Mouse (Mus musculus) brown adipose tissue, adult 24 weeks (tissue): ENCODE results near the gene Treml2. TPM values are rescaled to one million over a fixed set of nuclear protein-coding genes. Genes with fewer than 3 reads are reported as not detected.
"Not testable (repeated sequence)": the region's sequence is repeated elsewhere in the genome, so short reads cannot be mapped to it uniquely, and the experiment has no call there.

Experiments used
- H3K27ac ChIP-seq: fragments of 200-500 bp; replicated peaks from 2 replicates; pipeline ENCODE4 v1.5.1; 2012; ENCODE audit warnings: low read depth, mild to moderate bottlenecking, low read length
- H3K4me1 ChIP-seq: fragments of 200-500 bp; 2 replicates; pipeline ENCODE4 v1.6.1; 2012; ENCODE audit warnings: low read length, mixed read lengths; ENCODE audit not compliant: control insufficient read depth, insufficient read depth, insufficient read length
- H3K4me3 ChIP-seq: fragments of 200-500 bp; 2 replicates; pipeline ENCODE4 v1.5.1; 2012; ENCODE audit warnings: low read depth, mild to moderate bottlenecking, low read length, moderate library complexity; ENCODE audit not compliant: insufficient read depth
- polyA plus RNA-seq: library from polyadenylated mRNA; stranded (reverse); fragments of >200 nt; gene quantifications from 2 replicates; pipeline ENCODE4 v1.2.4, GENCODE M21; 2012; ENCODE audit not compliant: missing spikeins, insufficient read depth, insufficient read length

The Treml2 gene
- polyA plus RNA-seq, 1 experiment = not detected

GRCm38 (mm10) chr17:48352976-48353375 is 53.7 kb downstream of the Treml2 start:
- not testable (repeated sequence) for H3K4me1 ChIP-seq, H3K27ac ChIP-seq, H3K4me3 ChIP-seq

DNA sequence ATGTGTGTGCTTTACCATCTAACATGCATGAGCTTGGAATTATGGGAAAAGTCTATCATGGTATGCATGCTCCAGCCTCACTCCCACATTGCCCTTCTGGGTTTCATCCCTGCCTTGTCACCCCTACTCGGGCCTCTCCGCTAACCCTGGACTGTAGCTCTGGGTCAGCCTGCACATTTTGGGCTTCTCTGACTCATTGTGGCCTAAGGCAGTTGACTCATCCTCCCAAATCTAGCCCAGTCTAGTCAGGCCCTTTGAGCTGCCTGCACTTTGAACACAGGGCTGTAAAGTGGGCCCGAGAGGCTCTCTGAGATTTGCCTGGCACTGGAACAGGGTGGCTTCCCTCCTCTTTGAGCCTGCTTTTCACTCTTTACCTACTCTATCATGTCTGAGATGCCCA is 56.5 kb downstream of the Treml2 start:
- Histone ChIP-seq H3K4me3 (no peak overlapping the region), H3K27ac (no peak overlapping the region)

GRCm38 (mm10) chr17:48357892-48358291 is 58.6 kb downstream of the Treml2 start:
- H3K4me3 ChIP-seq = no peak overlapping the region

More for the DNA sequence above, 56.5 kb downstream of the Treml2 start:
- H3K4me1 ChIP-seq = no peaks in the 10 kb centered on the region

GRCm38 (mm10) chr17:48359616-48360015 is 60.3 kb downstream of the Treml2 start, which contains the start of gene Treml1:
TSS of gene Treml1 (plus strand) at chr17:48359916.
- Histone ChIP-seq H3K4me1 (no peaks in the 10 kb centered on the region), H3K27ac (no peak within 1 kb of the TSS), H3K4me3 (no peak within 1 kb of the TSS)

More at GRCm38 (mm10) chr17:48357892-48358291, 58.6 kb downstream of the Treml2 start:
- Histone ChIP-seq H3K27ac (no peak overlapping the region), H3K4me1 (no peaks in the 10 kb centered on the region)

DNA sequence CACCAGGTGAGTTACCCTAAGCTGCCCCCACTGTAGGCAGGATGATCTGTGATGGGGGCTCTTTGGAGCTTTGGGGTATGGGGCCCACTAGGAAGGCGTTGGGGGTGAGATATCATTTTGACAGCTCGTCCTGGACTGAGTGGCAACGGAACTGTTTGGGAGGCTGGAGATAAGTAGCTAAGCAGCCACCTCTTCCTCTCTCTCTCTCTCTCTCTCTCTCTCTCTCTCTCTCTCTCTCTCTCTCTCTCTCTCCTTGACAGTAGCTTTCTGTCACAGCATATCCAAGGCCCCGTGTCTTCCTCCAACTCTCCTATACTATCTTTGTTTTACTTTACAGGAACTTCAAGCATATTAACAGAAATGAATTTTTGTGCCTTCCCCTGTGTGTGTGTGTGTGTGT is 61.2 kb downstream of the Treml2 start:
- Histone ChIP-seq H3K27ac (no peak overlapping the region), H3K4me3 (no peak overlapping the region), H3K4me1 (no peaks in the 10 kb centered on the region)

Other genes with a start within 250 kb of the Treml2 start
- not detected in 2 replicates for gene 1700067P10Rik, start 210.2 kb upstream of the Treml2 start, polyA plus RNA-seq
- gene 9830107B12Rik, start 153.2 kb upstream of the Treml2 start, polyA plus RNA-seq = not detected in 2 replicates
- gene A530064D06Rik, start 132.2 kb upstream of the Treml2 start, polyA plus RNA-seq = not detected in 2 replicates
- gene Trem1, start 66.7 kb upstream of the Treml2 start, polyA plus RNA-seq = not detected in 2 replicates
- gene Trem3, start 51.7 kb upstream of the Treml2 start, polyA plus RNA-seq = not detected in 2 replicates
- not detected in 2 replicates for gene Treml4, start 35.2 kb upstream of the Treml2 start, polyA plus RNA-seq
- not detected in 2 replicates for gene B430306N03Rik, start 16.6 kb downstream of the Treml2 start, polyA plus RNA-seq
- gene Trem2, start 46.9 kb downstream of the Treml2 start, polyA plus RNA-seq = 1.5 and 2.0 TPM in 2 replicates
- gene Treml1, start 60.4 kb downstream of the Treml2 start, polyA plus RNA-seq = not detected in 2 replicates
- 6.3 and 10.9 TPM in 2 replicates for gene Nfya, start 110.4 kb downstream of the Treml2 start, polyA plus RNA-seq
- 34.0 and 34.6 TPM in 2 replicates for gene Oard1, start 110.5 kb downstream of the Treml2 start, polyA plus RNA-seq
- 11.2 and 20.3 TPM in 2 replicates for gene Apobec2, start 133.4 kb downstream of the Treml2 start, polyA plus RNA-seq
- gene Tspo2, start 152.0 kb downstream of the Treml2 start, polyA plus RNA-seq = not detected in 2 replicates
- not detected in 2 replicates for gene Unc5cl, start 155.4 kb downstream of the Treml2 start, polyA plus RNA-seq